Mouse (Mus musculus) brain, embryonic 18.5 days (tissue): ENCODE data around the gene Trnt1.

Source experiments
- DNase-seq: peaks from one replicate; pipeline ENCODE4 v3.0.0-alpha.2; 2012; ENCODE audit warnings: low read depth, low spot score

Trnt1 gene

DNA sequence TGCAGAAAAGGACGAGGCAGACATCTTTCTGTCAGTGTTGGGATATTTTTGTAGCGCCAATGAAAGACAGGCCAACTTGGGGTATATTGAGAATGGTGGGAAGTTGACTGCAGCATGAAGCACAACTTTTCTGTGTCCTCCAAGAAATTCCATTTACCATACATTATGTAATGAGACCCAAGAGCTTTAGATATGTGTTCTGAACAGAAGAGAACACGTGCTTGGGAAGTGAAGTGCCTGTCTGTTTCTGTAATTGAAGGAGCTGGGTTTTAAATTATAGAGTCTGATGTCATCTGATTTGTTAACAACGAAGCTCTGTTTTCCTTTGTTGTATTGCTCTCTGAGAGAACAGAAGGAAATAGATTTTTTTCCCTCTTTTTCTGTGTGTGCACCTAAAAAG, 1.1 kb downstream of the Trnt1 start:
- no peak for DNase-seq

DNA sequence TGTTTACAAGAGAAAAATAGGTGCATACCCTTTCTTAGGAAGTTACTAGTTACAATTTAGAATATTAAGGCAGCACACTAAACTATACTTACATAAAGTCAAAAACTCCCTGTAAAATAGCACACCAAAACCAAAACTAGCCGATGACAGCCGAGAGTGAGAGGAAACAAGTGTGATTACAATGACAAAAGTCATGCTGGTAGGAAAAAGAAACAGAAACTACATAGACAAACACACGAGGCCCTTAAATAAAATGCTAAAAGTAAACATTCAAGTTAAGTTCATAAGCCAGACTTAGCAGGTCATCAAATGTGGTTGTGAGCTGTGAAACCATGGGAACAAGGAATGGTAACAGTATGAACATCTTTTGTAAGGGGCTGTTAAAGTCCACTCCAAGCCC, 18.2 kb downstream of the Trnt1 start:
- no peak for DNase-seq

DNA sequence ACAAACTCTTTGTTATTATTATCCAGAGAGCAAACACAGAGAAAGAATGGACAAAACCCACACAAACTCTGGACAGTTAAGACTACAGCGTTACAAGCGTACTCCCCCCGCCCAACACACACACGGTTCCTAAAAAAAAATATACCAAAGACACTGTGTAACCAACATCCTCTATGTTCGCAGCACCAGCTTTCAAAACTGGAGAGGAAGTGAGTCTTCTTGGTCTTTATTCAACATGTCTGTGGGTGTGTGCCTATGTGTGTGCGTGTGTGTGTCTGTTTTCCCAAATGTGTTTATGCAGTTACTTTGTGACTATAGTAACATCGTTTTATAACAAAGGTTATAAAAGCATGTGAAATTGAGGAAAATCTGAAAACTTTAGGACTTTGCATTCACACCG, 22.5 kb downstream of the Trnt1 start:
- no peak for DNase-seq

DNA sequence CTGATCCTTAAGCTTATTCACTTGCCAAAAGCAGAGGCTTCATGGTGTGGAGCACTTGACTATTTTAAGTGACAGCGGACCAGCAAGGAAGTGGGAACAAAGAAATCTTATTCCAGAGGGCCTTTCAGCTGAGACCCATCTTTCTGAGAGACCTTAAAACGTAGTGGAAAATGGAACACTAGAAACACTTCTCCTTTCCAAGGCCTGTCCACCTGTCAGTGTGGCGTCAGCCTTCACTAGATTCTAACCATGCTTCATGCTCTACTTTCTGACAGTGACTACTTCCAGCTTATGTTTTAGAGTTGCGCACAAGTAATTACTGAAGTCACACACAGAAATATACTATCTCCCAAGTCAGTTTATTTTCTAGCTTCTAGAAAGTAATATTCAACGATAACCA, 23.6 kb downstream of the Trnt1 start:
- DNase-seq, result no peak

DNA sequence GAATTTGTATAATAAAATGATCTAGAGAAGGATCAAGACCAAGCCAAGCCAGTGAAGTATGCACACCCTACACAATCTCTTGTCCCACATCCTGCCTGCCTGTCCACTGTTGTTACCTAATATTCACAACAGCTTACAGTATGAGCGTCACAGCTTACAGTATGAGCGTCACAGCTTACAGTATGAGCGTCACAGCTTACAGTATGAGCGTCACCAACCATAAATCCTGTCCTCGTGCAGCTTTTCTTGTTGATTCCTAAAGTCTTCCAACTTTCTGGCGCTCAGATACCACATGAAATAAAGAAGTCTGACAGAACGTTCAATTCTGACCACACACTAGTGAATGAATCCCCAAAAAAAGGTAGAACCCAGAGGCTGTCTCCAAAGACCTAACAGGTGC, 24.2 kb downstream of the Trnt1 start:
- no peak for DNase-seq

DNA sequence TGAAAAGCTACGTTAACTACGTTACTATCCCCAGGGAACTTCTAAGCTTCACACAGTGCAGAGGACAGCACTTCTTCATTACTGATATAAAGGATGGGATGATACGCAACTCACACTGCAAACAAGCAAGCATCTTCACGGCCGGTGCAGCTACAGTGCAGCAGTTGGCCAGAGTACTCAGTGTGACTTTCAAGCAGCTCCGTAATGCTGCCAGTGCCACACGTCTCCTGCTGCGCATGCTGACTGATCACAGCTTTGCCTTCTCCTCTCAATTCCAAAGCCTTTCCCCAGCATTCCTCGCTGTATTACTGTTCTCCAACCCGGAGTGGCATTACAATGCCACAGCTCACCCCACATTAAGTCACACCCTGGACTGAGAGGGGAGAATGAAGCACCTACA, 24.7 kb downstream of the Trnt1 start:
- no peak for DNase-seq

DNA sequence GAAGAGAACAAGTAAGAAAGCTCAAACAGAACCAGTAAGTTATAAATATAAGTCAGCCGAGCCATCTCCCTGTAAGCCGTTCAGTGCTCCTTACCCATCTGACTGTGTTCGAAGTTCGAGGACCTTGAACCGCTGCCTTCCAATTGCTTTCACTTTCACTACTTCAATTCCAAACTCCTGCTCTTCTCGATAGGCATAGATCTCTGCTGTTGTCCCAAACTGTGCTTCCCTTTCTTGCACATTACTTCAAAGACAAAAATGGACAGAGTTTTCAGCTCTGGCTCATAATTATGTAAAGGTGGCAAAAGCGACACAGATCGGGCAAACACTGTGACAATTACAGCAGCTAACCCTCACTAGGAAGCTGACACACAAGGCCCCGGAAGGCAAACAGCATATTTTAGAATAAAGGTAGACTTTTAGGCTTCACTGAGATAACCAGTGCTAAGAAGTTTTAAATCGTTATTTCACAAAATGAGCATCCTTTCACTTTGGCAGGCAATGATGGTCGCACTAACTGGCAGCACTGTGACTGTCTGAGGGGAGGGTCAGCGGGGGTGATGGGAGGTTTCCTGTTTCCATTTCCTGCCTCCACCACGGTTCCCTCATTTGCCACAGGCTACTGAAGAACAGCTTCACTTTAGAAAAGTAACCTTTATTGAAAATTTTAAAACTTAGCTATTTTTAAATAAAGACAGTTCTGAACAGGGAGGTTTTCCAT, 25.3 kb downstream of the Trnt1 start:
- no peak for DNase-seq

DNA sequence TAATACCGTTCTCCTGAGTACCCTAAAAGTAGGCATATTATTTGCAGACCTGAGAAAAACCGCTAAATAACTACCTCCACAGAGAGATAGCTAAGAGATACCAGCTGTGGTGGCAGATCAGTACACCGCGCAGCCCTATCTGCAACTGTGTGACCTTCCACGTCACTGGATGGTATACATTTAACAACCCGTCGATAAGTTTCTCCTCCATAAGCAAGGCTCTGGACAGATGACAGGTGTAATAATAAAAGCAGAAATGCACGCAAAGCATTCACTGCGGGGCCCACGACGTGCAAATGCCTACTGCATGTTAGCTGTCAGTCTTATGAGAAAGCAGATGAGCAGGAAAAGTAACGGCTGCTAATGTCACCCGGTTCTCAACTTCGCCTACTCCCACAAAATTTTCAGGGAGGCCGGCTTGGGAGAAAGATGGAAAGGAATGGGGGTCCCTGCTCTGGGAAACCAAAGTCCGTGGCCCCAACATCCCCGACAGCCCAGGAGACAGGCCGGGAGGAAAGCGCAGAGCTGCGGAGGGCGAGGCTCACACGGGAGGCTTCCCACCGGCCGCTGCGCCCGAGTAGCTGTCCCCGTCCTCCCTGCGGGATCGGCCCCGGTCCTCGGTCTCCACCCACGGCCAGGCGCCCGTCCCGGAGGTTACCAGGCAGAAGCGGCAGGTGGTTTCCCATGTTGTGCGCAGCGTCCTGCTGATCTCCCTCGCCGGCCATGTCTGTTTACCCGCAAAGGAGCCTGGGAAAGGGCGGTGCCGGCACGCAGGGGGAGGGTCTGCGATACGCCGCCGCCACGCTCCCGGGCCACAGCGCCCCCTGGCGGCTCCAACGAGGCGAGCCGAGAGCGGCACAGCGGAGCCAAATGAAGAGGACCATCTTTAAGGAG, 30.7 kb downstream of the Trnt1 start, which contains the start of gene Crbn:
Gene Crbn (minus strand): TSS at position 745 of the 894 bp plus-strand sequence.
- DNase-seq, result peak; percentile 71

DNA sequence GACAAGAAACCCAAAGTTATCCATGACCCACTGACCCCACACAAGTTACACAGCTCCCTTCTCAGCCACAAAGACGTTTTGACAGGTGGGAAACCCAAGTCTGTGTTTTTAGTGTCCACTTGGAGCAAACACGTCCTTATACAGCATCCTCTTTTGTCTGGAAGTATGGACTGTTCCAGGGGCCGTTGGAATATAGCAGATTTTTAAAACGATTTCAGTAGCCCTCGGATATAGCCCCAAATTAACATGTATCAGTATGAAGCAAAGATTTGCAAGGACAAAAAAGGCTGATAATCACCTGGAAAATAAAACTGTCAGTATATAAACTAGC, 31.3 kb downstream of the Trnt1 start:
- DNase-seq, result no peak

DNA sequence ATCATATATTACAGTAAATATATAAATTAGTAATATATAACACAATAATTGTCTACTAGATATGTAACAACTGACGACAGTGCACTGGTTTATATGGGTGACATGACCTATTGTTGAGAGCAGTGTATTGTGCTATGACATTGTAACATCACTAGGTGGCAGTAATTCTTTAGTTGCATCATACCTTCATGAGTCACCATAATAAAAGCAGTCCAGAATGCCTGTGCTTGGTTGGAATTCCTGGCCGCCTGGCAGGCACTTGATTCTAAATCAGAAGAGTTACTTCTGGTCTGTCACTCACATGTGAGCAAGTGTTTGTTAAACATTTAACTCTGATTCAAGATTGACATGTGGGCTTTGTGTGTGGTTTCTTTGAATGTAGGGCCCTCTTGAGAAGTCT, 36.0 kb downstream of the Trnt1 start:
- DNase-seq, result no peak

DNA sequence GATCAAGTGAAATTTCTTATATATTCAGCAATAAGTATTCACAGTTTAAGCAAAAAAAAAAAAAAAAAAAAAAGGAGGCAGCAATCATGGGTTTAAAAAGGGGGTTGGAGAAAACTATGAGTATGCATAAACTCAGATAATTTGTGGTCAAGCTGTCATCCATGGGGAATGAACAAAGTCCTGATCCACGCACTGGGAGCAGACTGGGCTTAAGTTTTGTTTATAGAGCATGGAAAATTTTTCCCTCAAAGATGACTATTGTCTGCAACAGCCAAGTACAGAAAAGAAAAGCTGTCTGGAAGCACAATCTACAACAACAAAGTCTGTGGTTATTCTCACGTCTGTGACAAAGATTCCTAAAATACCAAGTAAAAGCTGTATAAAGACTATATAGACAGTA, 40.2 kb downstream of the Trnt1 start:
- DNase-seq, result no peak

DNA sequence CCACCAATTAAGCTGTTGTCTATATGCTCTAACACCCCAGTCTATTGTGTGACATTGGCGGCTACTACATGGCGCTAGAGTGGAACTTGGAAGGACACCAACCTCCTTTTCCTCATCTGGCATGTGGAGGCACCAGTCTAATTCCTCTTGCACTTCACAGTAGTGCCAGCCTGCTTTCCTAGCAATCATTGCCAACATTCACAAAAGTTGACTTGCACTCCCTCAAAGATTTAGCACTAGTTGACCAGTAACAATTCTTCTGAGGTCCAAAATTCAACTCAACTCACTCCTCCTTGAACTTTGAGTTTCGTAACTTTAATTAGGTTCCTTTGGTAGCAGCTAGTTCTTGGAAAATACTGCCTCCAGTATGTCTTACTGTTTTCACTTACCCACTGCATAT, 41.8 kb downstream of the Trnt1 start:
- DNase-seq, result no peak

DNA sequence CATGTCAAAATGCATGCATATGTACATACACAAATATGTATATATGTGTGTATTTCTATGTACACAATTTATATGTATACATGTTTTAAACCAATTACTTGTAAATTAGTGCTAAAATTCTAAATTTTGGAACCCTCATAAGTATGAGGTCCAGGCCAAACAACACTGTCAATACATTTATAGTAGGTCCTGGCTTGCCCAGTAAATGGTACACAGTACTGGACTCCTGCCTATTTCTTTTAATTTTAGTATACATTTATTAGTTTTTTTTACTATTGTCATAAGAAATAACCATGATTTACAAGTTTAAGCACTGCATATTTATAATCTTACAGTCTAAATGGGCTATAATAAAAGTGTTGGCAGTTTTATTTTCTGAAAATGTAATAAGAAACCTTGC, 50.3 kb downstream of the Trnt1 start:
- no peak for DNase-seq

DNA sequence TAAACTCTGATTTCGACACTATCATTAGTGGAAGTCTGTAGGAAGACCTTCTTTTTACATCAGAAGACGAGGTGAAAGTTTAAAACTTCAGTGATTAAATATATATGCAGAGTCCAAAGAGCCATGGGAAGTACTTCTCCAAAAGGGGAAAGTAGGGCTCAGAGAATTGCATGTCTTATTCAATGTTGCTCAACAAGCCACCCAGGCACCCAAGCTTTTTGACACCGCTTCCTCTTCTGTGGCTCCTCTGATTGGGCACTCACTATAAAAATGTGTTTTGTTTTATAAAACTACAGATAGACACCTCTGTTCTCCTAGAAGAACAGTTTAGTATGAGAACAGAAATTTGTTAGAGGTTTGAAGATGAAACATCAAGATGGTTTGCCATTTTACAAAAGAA, 51.0 kb downstream of the Trnt1 start:
- DNase-seq, result no peak

DNA sequence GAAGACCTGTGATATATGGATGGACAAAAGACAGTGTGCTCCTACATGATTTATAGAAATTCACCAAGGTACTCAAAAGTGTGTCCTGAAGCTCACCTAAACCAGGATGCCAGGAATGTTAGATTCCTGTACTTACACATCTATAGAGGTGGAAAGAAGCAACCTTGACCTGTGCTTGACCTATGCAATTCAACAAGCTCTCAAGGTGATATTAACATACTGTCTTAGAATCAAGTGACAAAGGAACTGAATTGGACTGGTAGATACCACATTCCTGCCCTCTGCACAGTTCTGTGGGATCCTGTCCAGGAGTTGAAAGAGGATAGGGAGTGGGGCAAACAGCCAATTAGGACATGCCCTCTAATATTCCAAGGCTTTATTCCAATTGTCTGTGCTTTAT, 51.6 kb downstream of the Trnt1 start:
- DNase-seq, result no peak

DNA sequence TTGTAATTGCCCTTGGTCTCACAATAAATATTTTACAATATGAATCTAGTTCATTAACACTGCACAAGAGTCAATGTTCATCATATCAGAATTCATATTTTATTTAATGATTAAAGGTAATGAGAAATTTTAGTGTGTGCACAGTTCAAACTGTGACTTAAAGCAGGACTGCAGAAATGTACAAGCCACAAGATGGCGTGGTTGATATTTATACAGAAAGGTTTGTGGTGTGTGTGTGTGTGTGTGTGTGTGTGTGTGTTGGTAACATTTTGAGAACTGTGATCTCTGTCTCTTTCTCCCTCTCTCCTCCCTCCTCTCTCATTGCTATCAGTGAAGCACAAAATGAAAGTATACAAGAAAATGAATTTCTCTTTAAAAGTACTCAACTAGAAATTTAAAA, 53.4 kb downstream of the Trnt1 start:
- DNase-seq, result no peak
